Mouse (Mus musculus) heart, embryonic 12.5 days (tissue): ENCODE results near the gene Ttc34. TPM values are rescaled to one million over a fixed set of nuclear protein-coding genes. Genes with fewer than 3 reads are reported as not detected.

Experiments used
- ATAC-seq: fragments of 200-750 bp; cut with Nextera tagmentation; 2 replicates; pipeline ENCODE4 v1.8.0; 2017; ENCODE audit warnings: moderate TSS enrichment, moderate library complexity; ENCODE audit not compliant: insufficient number of reproducible peaks, low FRiP score
- H3K27ac ChIP-seq: fragments of 300-500 bp; sonication (generic); 2 replicates; pipeline ENCODE4 v1.5.1; 2016; ENCODE audit warnings: mild to moderate bottlenecking, moderate library complexity; ENCODE audit not compliant: poor library complexity, severe bottlenecking
- H3K27me3 ChIP-seq: fragments of 300-500 bp; sonication (generic); replicated peaks from 2 replicates; pipeline ENCODE4 v1.6.1; 2016; ENCODE audit warnings: mild to moderate bottlenecking, moderate library complexity
- H3K36me3 ChIP-seq: fragments of 300-500 bp; sonication (generic); 2 replicates; pipeline ENCODE4 v1.6.1; 2016; ENCODE audit warnings: mild to moderate bottlenecking, moderate library complexity
- H3K4me1 ChIP-seq: fragments of 300-500 bp; sonication (generic); replicated peaks from 2 replicates; pipeline ENCODE4 v1.6.1; 2016; ENCODE audit warnings: mild to moderate bottlenecking
- H3K4me2 ChIP-seq: fragments of 300-500 bp; sonication (generic); 2 replicates; pipeline ENCODE4 v1.6.1; 2016; ENCODE audit warnings: mild to moderate bottlenecking, moderate library complexity
- H3K4me3 ChIP-seq: fragments of 300-500 bp; sonication (generic); 2 replicates; pipeline ENCODE4 v1.5.1; 2016; ENCODE audit warnings: mild to moderate bottlenecking
- H3K9ac ChIP-seq: fragments of 300-500 bp; sonication (generic); 2 replicates; pipeline ENCODE4 v1.6.1; 2016; ENCODE audit warnings: mild to moderate bottlenecking, moderate library complexity
- H3K9me3 ChIP-seq: fragments of 300-500 bp; sonication (generic); replicated peaks from 2 replicates; pipeline ENCODE4 v1.6.1; 2016; ENCODE audit warnings: mild to moderate bottlenecking, moderate library complexity
- WGBS: fragments of 180-500 bp; shearing (Covaris S2); methylation state at CpG from one replicate; pipeline ENCODE4 v1.1.7; 2016; 5-methylcytosine and 5-hydroxymethylcytosine counted together
- polyA plus RNA-seq: library from polyadenylated mRNA; unstranded; fragments of >200 nt; fragmentation: Nextera tagmentation; extraction: Ambion mirVana; gene quantifications from 2 replicates; pipeline ENCODE4 v1.2.1, GENCODE M21; 2016

Ttc34 gene
- polyA plus RNA-seq, 1 experiment from 2014 or later: 0.11 TPM

- Histone ChIP-seq H3K27ac (no peak overlapping the region), H3K27me3 (peaks cover 39% of the 10 kb centered on the region), H3K36me3 (no peaks in the 10 kb centered on the region), H3K4me2 (peak overlapping the region; percentile 92), H3K9me3 (no peaks in the 10 kb centered on the region), H3K4me1 (peaks cover 16% of the 10 kb centered on the region), H3K4me3 (peak overlapping the region; percentile 55), H3K9ac (peak overlapping the region; percentile 79)
- ATAC-seq: no peak
- 62% methylated on average over 6 of the region's 6 CpGs for WGBS
These were observed 60.6 kb downstream of the Ttc34 start for GRCm38 (mm10) chr4:154897676-154898465.

- peak within 1 kb of the TSS; percentile 79 for H3K9ac ChIP-seq
- H3K36me3 ChIP-seq: no peaks in the 10 kb centered on the region
- peak within 1 kb of the TSS; percentile 92 for H3K4me2 ChIP-seq
- WGBS: 3% methylated on average over 43 of the region's 43 CpGs
- H3K9me3 ChIP-seq: no peaks in the 10 kb centered on the region
- H3K27ac ChIP-seq: peak within 1 kb of the TSS; percentile 36; the same call in 1 of the 2 replicates
- peak; percentile 98 for ATAC-seq
- H3K4me1 ChIP-seq: peaks cover 16% of the 10 kb centered on the region
- peak within 1 kb of the TSS; percentile 55 for H3K4me3 ChIP-seq
- peaks cover 30% of the 10 kb centered on the region for H3K27me3 ChIP-seq
These were observed 61.5 kb downstream of the Ttc34 start, which contains the start of gene Fam213b for GRCm38 (mm10) chr4:154898506-154899446. Gene Fam213b (minus strand): TSS chr4:154899135.

GRCm38 (mm10) chr4:154902371-154902770, 65.1 kb downstream of the Ttc34 start:
- H3K9me3 ChIP-seq: no peaks in the 10 kb centered on the region
- H3K4me3 ChIP-seq: no peak overlapping the region
- H3K4me1 ChIP-seq: peaks cover 20% of the 10 kb centered on the region
- WGBS: 83% methylated on average over 2 of the region's 2 CpGs
- H3K27me3 ChIP-seq: peaks cover 7% of the 10 kb centered on the region
- H3K9ac ChIP-seq: no peak overlapping the region
- no peak overlapping the region for H3K27ac ChIP-seq
- no peaks in the 10 kb centered on the region for H3K36me3 ChIP-seq
- no peak for ATAC-seq
- no peak overlapping the region for H3K4me2 ChIP-seq

- Histone ChIP-seq H3K4me2 (peak overlapping the region; percentile 93), H3K36me3 (no peaks in the 10 kb centered on the region), H3K9ac (peak overlapping the region; percentile 69), H3K27me3 (peaks cover 4% of the 10 kb centered on the region; the same call in 1 of the 2 replicates), H3K4me1 (peaks cover 9% of the 10 kb centered on the region), H3K4me3 (peak overlapping the region; percentile 53), H3K27ac (no peak overlapping the region; the same call in 1 of the 2 replicates), H3K9me3 (no peaks in the 10 kb centered on the region)
- ATAC-seq: peak; percentile 94
- 1% methylated on average over 16 of the region's 16 CpGs for WGBS
These were observed 67.2 kb downstream of the Ttc34 start for GRCm38 (mm10) chr4:154904185-154905071.

DNA sequence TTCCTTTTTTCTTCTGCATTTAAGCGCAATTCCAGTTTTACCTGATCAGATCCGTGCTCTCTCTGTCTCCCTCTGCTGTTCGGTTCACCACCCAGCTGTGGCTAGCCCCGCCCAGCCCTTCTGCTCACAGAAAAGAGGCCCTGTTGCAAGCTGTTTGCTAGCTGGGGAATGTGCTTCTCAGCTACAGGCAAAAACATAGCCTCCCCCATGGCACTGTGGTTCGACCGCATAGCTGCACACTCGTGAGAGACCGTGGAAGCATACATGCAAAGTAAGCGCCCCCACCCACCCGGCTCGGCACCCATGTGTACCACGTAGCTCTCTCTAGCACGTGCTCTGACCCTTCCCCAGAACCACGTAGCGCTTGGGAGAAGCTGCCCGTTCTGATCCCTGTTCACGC, 70.6 kb downstream of the Ttc34 start:
- H3K27me3 ChIP-seq: peaks cover 4% of the 10 kb centered on the region; the same call in 1 of the 2 replicates
- H3K9me3 ChIP-seq: no peaks in the 10 kb centered on the region
- no peak overlapping the region for H3K9ac ChIP-seq
- peak overlapping the region; percentile 27; the same call in 1 of the 2 replicates for H3K4me2 ChIP-seq
- H3K4me1 ChIP-seq: peaks cover 21% of the 10 kb centered on the region
- H3K4me3 ChIP-seq: no peak overlapping the region
- 44% methylated on average over 17 of the region's 17 CpGs for WGBS
- H3K27ac ChIP-seq: no peak overlapping the region
- no peaks in the 10 kb centered on the region for H3K36me3 ChIP-seq
- ATAC-seq: 0 out of 2 replicates have a peak, but pooled peaks have one; percentile 67

GRCm38 (mm10) chr4:154908490-154908889, 71.2 kb downstream of the Ttc34 start:
- H3K4me1 ChIP-seq: peaks cover 21% of the 10 kb centered on the region
- ATAC-seq: no peak

DNA sequence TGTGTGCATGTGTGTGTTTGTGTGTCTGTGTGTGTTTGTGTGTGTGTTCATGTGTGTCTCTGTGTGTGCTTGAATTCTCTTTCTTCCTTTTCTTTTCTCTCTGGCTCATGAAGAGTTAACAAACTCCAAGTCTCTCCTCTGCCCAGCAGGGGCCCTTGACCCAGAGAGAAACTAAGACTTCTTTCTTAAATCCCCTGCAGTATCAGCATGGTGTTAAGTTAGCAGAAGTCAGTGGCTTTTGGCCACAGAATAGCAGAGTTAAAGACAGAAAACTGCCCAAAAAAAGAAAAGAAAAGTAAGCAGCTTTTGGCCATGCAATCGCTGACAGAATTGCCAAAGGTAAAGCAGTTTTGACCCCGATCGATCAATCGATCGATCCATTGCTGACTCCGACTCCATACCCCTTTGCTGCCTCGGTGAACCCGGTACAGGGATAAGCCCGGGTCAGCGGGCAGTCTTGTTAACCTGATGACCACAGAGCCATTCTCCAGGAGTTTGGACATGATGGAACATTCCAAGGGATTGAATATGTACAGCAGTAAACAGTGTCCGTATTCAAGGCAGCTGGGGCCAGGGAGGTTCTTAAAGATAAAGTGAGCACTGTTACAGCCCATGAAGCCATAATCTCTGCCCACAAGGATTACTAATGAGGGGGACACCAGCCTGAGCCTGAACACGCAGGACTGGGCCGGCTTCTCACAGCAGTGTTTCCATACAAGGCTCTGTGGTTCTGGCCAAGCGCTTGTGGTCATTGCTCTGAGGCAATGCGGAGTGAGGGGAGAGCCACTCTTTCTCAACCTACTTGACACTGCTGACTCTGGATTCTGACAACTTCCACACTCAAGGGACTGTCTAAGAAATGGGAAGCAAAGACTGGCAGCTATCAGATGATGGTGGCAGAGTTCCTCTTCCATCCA, 73.6 kb downstream of the Ttc34 start:
- Histone ChIP-seq H3K4me1 (peaks cover 14% of the 10 kb centered on the region), H3K4me2 (0 out of 2 replicates have a peak overlapping the region, but pooled peaks have one; percentile 16), H3K36me3 (no peaks in the 10 kb centered on the region), H3K27me3 (no peaks in the 10 kb centered on the region), H3K9me3 (no peaks in the 10 kb centered on the region), H3K4me3 (no peak overlapping the region), H3K9ac (no peak overlapping the region; the same call in 1 of the 2 replicates), H3K27ac (no peak overlapping the region)
- 28% methylated on average over 15 of the region's 15 CpGs for WGBS
- peak; percentile 39; the same call in 1 of the 2 replicates for ATAC-seq

More at GRCm38 (mm10) chr4:154908490-154908889, 71.2 kb downstream of the Ttc34 start:
- Histone ChIP-seq H3K9ac (no peak overlapping the region), H3K4me2 (no peak overlapping the region), H3K27me3 (peaks cover 4% of the 10 kb centered on the region; the same call in 1 of the 2 replicates), H3K27ac (no peak overlapping the region), H3K36me3 (no peaks in the 10 kb centered on the region), H3K9me3 (no peaks in the 10 kb centered on the region), H3K4me3 (no peak overlapping the region)
- 75% methylated on average over 5 of the region's 5 CpGs for WGBS

- H3K27ac ChIP-seq: no peak overlapping the region
These were observed 74.4 kb downstream of the Ttc34 start for GRCm38 (mm10) chr4:154911644-154912043.

DNA sequence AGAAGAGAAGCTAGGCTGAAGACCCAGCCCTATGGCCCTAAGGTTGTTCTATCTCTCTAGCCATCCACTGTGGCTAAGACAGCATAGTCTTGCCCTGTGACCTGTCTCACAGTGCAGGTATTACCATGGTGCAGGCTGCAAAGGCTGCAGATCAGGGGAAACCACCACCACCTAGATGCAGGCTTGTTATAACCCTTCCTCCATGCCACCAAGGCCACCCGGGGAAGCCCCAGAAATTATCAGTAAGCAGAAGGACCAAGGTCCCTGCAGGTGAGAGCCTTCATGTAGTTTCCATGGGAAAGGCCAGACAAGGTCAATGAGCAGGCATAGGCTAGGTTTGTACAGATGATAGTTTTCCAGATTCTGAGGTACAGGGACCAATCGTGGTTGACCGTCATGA, 76.6 kb downstream of the Ttc34 start:
- H3K9ac ChIP-seq: no peak overlapping the region
- no peak overlapping the region for H3K4me2 ChIP-seq
- H3K4me1 ChIP-seq: peaks cover 12% of the 10 kb centered on the region
- H3K4me3 ChIP-seq: no peak overlapping the region
- 90% methylated on average over 3 of the region's 3 CpGs for WGBS
- no peaks in the 10 kb centered on the region for H3K27me3 ChIP-seq
- H3K9me3 ChIP-seq: no peaks in the 10 kb centered on the region
- no peak overlapping the region for H3K27ac ChIP-seq
- ATAC-seq: no peak
- H3K36me3 ChIP-seq: no peaks in the 10 kb centered on the region

More at GRCm38 (mm10) chr4:154911644-154912043, 74.4 kb downstream of the Ttc34 start:
- Histone ChIP-seq H3K27me3 (no peaks in the 10 kb centered on the region), H3K9ac (no peak overlapping the region), H3K4me3 (no peak overlapping the region), H3K9me3 (no peaks in the 10 kb centered on the region), H3K36me3 (no peaks in the 10 kb centered on the region), H3K4me2 (no peak overlapping the region), H3K4me1 (peaks cover 14% of the 10 kb centered on the region)
- peak; percentile 87 for ATAC-seq
- 52% methylated on average over 2 of the region's 2 CpGs for WGBS
